Mouse (Mus musculus) bone marrow macrophage, adult 2 months (primary cell): ENCODE data around the gene Glud1.
"Not testable (repeated sequence)": the region's sequence is repeated elsewhere in the genome, so short reads cannot be mapped to it uniquely, and the experiment has no call there.

Source experiments
- CTCF ChIP-seq: IDR thresholded peaks from 2 replicates; pipeline ENCODE4 v1.5.1; 2012; ENCODE audit warnings: low read depth, mild to moderate bottlenecking, low read length, moderate library complexity
- POLR2A ChIP-seq: IDR thresholded peaks from 2 replicates; pipeline ENCODE4 v1.6.1; 2012; ENCODE audit warnings: mild to moderate bottlenecking, low read depth, low read length, borderline replicate concordance

DNA sequence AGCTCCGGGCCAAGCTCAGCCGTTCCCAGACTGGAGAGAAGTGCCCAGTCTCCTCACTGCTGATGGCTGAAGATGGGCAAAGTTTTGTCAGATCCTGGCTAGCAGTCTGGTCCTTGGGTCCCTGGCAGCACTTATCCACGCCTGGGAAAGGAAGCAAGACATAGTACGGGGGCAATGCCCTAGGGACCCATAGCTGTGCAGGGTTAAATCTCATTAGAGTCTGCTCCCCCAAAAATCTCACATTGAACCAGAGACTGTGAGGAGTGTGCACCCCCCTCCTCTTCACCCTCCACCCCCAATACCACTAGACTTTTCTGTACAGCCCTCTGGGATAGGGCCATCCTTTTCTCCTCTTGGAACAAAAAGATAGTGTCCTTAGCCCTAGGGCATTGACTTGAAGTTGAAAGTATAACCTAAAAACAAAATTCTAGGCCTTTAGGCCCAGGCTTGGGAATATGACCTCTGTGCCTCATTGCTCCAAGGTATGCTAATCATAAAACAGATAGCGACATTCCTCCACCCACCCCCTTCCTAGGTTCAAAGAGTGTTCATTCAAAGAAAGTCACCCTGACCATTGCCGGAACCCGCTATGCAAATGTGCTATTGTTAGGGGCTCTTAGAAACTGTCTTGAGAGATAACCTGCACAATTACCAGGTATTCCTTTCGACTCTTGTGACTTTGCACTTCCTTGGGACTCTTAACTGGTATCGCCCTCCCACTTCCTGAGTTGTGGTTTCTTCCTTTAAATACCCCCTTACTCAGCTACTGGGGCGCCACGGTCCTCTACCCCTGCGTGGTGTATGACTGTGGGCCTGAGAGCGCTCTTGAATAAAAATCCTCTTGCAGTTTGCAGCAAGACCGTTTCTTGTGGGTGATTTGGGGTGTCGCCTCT is 54.0 kb downstream of the Glud1 start:
- TF ChIP-seq POLR2A, CTCF: not testable (repeated sequence)
